Mouse (Mus musculus): ENCODE results near the gene Mtx1. TPM values are rescaled to one million over a fixed set of nuclear protein-coding genes. Genes with fewer than 3 reads are reported as not detected.

The Mtx1 gene
- total RNA-seq, 4 experiments from 2014 or later: 56.4 to 63.5 (median 59.5) TPM

GRCm38 (mm10) chr3:89214681-89215411 is 12.0 kb downstream of the Mtx1 start, which contains the start of gene Thbs3:
TSS of gene Thbs3 (plus strand) at chr3:89215180.
- no peak for DNase-seq (ENCODE audit: low spot score)

- peak; percentile 93 for DNase-seq (ENCODE audit: low spot score)
Measured at GRCm38 (mm10) chr3:89213803-89214530, 12.9 kb downstream of the Mtx1 start.

GRCm38 (mm10) chr3:89210731-89211130 is 16.2 kb downstream of the Mtx1 start:
- DNase-seq (ENCODE audit: low spot score): no peak

GRCm38 (mm10) chr3:89210162-89210561 is 16.7 kb downstream of the Mtx1 start:
- DNase-seq (ENCODE audit: low spot score): no peak

- no peak for DNase-seq (ENCODE audit: low spot score)
Measured at GRCm38 (mm10) chr3:89209731-89210130, 17.2 kb downstream of the Mtx1 start.

- no peak for DNase-seq (ENCODE audit: low spot score)
Measured at GRCm38 (mm10) chr3:89208736-89209135, 18.2 kb downstream of the Mtx1 start.

GRCm38 (mm10) chr3:89208075-89208657 is 18.7 kb downstream of the Mtx1 start:
- DNase-seq (ENCODE audit: low spot score): no peak

GRCm38 (mm10) chr3:89206695-89207094 is 20.2 kb downstream of the Mtx1 start:
- DNase-seq (ENCODE audit: low spot score): no peak

- DNase-seq (ENCODE audit: low spot score): no peak
Measured at GRCm38 (mm10) chr3:89206079-89206478, 20.8 kb downstream of the Mtx1 start.

- DNase-seq (ENCODE audit: low spot score): no peak
Measured at GRCm38 (mm10) chr3:89203142-89203514, 23.8 kb downstream of the Mtx1 start.

- DNase-seq (ENCODE audit: low spot score): peak; percentile 87
Measured at GRCm38 (mm10) chr3:89202253-89203141, 24.4 kb downstream of the Mtx1 start, which contains the start of gene Gba. TSS of gene Gba (plus strand) at chr3:89202928.

GRCm38 (mm10) chr3:89199839-89200238 is 27.0 kb downstream of the Mtx1 start:
- no peak for DNase-seq (ENCODE audit: low spot score)

- DNase-seq (ENCODE audit: low spot score): peak; percentile 87
Measured at GRCm38 (mm10) chr3:89195979-89196877, 30.7 kb downstream of the Mtx1 start.

- no peak for DNase-seq (ENCODE audit: low spot score)
Measured at GRCm38 (mm10) chr3:89193853-89194252, 33.0 kb downstream of the Mtx1 start.

GRCm38 (mm10) chr3:89193351-89193750 is 33.5 kb downstream of the Mtx1 start:
- DNase-seq (ENCODE audit: low spot score): no peak

- DNase-seq (ENCODE audit: low spot score): no peak
Measured at GRCm38 (mm10) chr3:89190436-89190835, 36.5 kb downstream of the Mtx1 start.

GRCm38 (mm10) chr3:89188478-89188875 is 38.4 kb downstream of the Mtx1 start:
- DNase-seq (ENCODE audit: low spot score): no peak

- DNase-seq (ENCODE audit: low spot score): no peak
Measured at GRCm38 (mm10) chr3:89187690-89188477, 39.0 kb downstream of the Mtx1 start.

- no peak for DNase-seq (ENCODE audit: low spot score)
Measured at GRCm38 (mm10) chr3:89187197-89187596, 39.7 kb downstream of the Mtx1 start.

- DNase-seq (ENCODE audit: low spot score): no peak
Measured at GRCm38 (mm10) chr3:89183959-89184315, 43.0 kb downstream of the Mtx1 start.

Measured in heart, adult 8-10 months (tissue).